Mouse (Mus musculus) gastrocnemius, postnatal 36 days (tissue): ENCODE results near the gene Chrna1. TPM values are rescaled to one million over a fixed set of nuclear protein-coding genes. Genes with fewer than 3 reads are reported as not detected.
"Not testable (repeated sequence)": the region's sequence is repeated elsewhere in the genome, so short reads cannot be mapped to it uniquely, and the experiment has no call there.

Source experiments
- DNase-seq, 2 experiments: peaks; one replicate each; pipeline ENCODE4 v3.0.0; 2022
- intact Hi-C: fragments of 180-260 bp; cut with DNase I; formaldehyde crosslinking; loops from one replicate; pipeline ENCODE4 v1.15.1; 2025
- total RNA-seq, 2 experiments: library from RNA; stranded (reverse); gene quantifications; 2 replicates each; pipeline ENCODE4 v1.2.3; 2021

The Chrna1 gene
- total RNA-seq, 2 experiments from 2014 or later: 6.6 to 6.8 TPM

GRCm38 (mm10) chr2:73561665-73562063 lies 18.5 kb downstream of the Chrna1 start:
- intact Hi-C loops: no loop called here
- DNase-seq: no peak

GRCm38 (mm10) chr2:73560899-73561664 lies 19.1 kb downstream of the Chrna1 start:
- intact Hi-C loops: no loop called here
- DNase-seq: no peak

DNA sequence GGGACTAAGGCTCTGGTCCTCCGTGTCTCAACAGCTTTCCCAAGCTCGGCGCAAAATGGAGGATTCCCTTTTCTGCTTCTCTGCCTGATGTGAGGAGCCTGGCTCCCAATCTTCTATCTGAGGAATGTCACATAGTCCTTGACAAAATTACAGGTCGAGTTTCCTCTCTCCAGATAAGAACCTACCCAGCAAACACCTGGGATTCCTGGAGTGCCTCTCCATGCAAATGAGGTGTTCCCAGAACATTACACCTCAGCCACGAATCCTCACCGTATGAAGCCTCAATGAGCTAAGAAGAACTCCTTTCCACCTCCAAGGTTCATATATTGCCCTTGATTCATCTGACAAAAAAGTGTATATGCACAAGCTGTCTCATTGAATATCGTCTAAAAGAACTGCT lies 19.7 kb downstream of the Chrna1 start:
- DNase-seq: no peak
- intact Hi-C loops: no loop called here

GRCm38 (mm10) chr2:73557956-73558355 lies 22.2 kb downstream of the Chrna1 start:
- intact Hi-C loops: loop anchor here (1.0 kb wide), 1 partner anchor 14 kb away; no protein-coding TSS in a partner anchor
- no peak for DNase-seq

DNA sequence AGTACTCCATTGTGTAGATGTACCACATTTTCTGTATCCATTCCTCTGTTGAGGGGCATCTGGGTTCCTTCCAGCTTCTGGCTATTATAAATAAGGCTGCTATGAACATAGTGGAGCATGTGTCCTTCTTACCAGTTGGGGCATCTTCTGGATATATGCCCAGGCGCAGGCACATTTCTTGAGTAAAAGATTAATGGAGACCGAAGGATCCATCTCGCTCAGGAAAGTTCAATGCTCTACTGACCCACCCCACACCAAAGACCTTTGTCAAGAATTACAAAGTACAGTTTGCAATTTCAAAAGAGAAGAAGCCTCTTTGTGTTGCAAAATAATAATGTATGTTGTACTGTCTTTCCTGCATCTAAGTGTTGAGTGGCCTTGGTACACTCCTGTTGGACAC lies 23.1 kb downstream of the Chrna1 start:
- DNase-seq, intact Hi-C loops: not testable (repeated sequence)

GRCm38 (mm10) chr2:73554389-73554788 lies 25.7 kb downstream of the Chrna1 start:
- intact Hi-C loops: no loop called here
- DNase-seq: no peak

- no peak for DNase-seq
- intact Hi-C loops: no loop called here
Measured at GRCm38 (mm10) chr2:73552926-73553325, 27.2 kb downstream of the Chrna1 start.

GRCm38 (mm10) chr2:73550725-73551124 lies 29.4 kb downstream of the Chrna1 start:
- intact Hi-C loops: no loop called here
- DNase-seq: no peak

DNA sequence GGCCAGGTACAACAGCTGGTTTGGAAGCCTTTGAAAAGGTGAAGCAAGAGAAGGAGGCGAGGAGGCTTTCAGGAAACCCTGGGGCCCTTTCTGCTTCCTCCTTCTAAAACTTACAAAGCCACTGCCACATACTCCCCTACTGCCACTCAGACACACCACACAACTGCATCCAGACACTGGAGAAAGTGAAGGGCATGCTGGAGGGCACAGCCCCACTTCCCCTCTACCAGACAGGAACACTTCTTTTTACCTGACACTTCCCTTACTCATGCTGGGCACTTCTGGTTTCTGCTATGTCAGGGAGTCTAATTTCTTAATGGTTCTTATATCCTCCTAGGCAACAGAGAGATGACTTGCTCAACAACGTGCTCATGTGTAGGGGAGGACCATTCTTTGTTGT lies 31.6 kb downstream of the Chrna1 start:
- no peak for DNase-seq
- intact Hi-C loops: no loop called here

DNA sequence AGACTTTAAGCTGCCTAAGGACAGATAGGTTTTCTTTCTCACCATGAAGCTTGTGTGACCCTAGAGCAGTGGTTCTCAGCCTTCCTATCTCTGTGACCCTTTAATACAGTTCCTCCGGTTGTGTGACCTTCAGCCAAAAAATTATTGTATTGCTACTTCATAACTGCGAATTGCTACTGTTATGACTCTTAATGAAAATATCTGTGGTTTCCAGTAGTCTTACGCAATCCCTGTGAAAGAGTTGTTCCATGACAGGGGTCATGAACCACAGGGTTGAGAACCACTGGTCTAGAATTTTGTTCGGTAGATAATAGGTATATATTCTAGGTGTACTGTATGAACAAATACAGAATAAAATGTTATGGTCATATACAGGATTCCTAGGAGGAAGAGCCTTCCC lies 32.9 kb downstream of the Chrna1 start:
- no peak for DNase-seq
- intact Hi-C loops: no loop called here

GRCm38 (mm10) chr2:73545556-73545955 lies 34.6 kb downstream of the Chrna1 start:
- no peak for DNase-seq
- intact Hi-C loops: no loop called here

- intact Hi-C loops: no loop called here
- no peak for DNase-seq
Measured at GRCm38 (mm10) chr2:73540450-73541162, 39.5 kb downstream of the Chrna1 start.

- intact Hi-C loops: no loop called here
- no peak for DNase-seq
Measured at GRCm38 (mm10) chr2:73539697-73540096, 40.4 kb downstream of the Chrna1 start.

DNA sequence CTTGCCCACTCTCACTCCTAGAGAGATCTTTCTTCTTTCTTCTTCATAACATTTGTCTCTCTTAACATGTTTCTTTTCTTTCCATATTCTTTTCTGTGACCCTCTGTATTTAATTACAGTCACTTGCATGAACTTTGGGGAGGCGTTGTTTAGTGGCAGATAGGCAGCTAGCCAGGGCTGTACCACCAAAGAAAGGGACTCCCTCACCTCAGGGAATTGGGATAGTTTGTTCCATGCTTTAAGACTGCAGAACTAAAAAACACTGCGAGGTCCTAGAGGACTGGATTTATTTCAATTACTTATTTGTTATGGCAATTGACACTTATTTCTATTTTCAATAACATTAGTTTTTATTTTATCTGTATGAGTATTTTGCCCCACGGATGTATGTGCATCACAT lies 41.0 kb downstream of the Chrna1 start:
- intact Hi-C loops: no loop called here
- DNase-seq: no peak

DNA sequence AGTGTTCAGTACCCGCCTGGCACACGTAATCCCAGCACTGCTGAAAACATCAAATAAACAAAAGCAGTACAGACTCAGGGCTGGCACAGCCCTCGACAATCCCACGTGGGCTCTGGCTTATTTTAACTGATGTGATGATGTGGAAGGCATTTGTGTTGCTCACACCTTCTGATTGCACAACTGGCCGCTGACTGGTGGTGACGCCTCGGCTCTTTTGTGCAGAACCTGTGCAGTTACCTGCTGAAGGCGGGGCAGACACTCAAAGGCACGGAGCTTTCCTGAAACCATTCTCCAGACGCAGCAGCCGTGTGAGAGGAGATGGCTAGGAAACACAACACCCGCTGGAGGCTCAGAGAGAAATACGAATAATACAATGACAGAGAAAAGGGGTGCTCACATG lies 41.5 kb downstream of the Chrna1 start:
- intact Hi-C loops: no loop called here
- no peak for DNase-seq

- intact Hi-C loops: no loop called here
- DNase-seq: no peak
Measured at GRCm38 (mm10) chr2:73536091-73536783, 43.9 kb downstream of the Chrna1 start.

- DNase-seq: no peak
- intact Hi-C loops: no loop called here
Measured at GRCm38 (mm10) chr2:73534720-73535119, 45.4 kb downstream of the Chrna1 start.

GRCm38 (mm10) chr2:73530487-73530886 lies 49.7 kb downstream of the Chrna1 start:
- DNase-seq: no peak
- intact Hi-C loops: no loop called here

GRCm38 (mm10) chr2:73529356-73530330 lies 50.5 kb downstream of the Chrna1 start, which contains the start of gene Wipf1:
Wipf1 (minus strand) TSS chr2:73529734.
- intact Hi-C loops: no loop called here
- peak; percentile 83 to 87 for DNase-seq
